Mouse (Mus musculus): Measurements from ENCODE around the gene Gm45233.
"Not testable (repeated sequence)": the region's sequence is repeated elsewhere in the genome, so short reads cannot be mapped to it uniquely, and the experiment has no call there.

Gm45233 gene

DNA sequence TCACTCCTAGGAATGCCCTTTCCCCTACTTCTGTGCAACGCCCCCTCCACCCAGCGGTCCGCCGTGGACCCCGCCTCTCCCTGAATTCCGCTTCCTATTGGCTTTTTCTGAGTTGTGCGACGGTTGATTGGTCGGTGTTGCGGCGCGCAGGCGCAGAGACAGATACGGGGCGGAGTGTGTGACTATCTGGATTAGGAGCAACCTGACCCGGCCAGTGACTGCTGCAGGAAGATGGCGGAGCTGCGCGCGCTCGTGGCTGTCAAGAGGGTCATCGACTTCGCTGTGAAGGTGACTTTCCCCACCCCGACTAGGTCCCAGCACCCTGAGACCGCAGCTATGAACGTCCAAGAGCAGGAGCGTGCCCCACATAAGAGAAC is at the start of gene Gm45233, which contains the start of gene Etfb:
Gm45233 (plus strand) TSS at position 212 of the 377 bp plus-strand sequence.
Etfb (plus strand) TSS at position 167 of the 377 bp plus-strand sequence.
- DNase-seq, result peak; percentile 97 to 98

DNA sequence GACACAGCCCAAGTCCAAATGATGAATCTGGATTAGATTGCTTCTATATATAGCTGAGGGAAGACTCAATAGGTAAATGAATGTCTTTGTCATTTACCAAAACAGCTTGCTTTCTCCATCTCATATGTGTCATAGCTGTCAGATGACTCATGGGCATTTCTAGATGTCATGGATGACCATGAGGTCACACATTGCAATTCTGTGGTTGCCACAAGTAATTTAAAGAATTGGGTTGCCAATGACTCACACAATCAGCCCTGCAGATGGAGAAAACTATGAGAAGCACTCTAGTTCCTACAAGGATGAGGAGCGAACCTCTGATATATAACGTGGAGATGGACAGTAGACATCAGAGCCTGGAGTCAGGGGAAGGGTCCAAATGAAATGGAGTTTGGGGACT is 44.4 kb upstream of the Gm45233 start:
- DNase-seq, result no peak

DNA sequence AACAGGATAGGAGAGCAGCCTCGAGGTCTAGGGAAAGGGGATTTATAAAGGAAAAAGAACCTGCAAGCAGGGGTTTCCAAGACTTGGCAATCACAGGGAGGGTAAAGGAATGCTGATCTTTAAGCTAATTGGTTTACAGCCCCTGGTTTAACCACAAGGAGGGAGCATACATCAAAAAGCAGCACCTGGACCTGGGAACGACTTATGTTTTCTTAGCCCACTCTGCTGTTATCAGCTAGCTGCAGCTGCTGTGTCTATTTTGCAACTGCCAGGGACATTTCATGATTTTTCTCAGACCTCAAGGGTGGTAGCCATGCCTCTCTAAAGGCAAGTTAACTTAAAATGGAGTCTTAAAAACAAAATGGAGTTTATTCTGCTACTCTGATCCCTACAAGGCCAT is 41.2 kb upstream of the Gm45233 start:
- DNase-seq, result no peak

DNA sequence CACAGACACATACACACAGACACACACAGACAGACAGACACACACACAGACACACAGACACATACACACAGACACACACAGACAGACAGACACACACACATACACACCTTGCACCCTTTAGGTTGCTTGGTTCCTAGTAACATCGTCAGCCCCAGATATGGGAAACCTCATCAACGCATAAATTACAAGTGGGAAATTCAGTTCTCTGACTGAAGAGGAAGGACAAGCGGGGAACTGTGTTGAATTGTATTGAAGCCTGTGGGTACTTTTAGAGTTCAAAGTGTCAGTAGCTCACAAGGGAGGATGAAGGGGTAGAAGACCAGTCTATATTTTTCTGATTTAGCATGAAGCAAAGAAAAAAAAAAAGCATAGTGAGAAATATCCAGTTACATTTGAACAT is 36.4 kb upstream of the Gm45233 start:
- DNase-seq, result no peak

DNA sequence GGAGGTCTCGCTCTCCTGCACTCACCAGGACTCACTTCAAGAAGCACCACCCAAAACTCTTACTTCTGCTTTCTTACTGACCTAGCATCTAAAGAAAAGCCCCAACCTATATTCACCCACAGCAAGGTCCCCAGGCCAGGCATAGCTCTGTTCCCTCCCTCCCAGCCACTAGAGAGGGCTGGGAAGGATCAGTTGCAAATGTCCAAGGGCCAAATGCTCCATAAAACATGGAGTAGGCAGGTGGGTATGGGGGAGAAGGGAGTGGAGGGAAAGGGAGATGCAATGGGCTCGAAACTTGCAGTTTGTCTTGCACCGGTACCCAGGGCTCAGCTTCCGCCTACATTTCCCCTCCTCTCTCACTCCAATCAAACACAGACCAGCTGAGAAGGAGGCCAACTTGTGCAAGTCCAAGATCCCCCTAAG is 35.8 kb upstream of the Gm45233 start, which contains the start of gene Siglecg:
Siglecg (plus strand) TSS at position 74 of the 423 bp plus-strand sequence.
- DNase-seq, result no peak

DNA sequence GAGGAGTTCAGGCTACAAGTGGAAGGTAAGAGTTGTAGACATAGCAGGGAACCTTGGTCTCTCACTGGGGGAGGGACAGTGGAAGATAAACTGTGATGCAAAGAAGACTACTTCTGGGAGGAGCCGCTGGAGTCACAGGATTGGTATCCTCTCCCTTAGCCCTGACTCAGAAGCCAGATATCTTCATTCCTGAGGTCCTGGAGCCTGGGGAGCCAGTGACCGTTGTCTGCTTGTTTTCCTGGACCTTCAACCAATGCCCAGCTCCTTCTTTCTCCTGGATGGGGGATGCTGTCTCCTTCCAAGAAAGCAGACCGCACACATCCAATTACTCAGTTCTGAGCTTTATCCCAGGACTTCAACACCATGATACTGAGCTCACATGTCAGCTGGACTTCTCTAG is 34.8 kb upstream of the Gm45233 start:
- DNase-seq, result no peak

DNA sequence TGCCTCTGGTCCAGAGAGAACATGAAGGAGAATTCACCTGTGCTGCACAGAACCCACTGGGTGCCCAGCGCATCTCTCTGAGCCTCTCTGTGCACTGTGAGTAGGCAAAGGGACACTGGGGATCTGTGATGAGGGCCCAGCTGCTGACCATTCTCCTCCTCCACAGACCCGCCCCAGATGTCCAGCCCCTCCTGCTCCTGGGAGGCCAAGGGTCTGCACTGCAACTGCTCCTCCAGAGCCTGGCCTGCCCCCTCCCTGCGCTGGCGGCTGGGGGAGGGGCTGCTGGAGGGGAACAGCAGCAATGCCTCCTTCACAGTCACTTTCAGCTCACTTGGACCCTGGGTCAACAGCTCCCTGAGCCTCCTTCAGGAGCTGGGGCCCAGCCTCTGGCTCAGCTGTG is 32.2 kb upstream of the Gm45233 start:
- not testable (repeated sequence) for DNase-seq

DNA sequence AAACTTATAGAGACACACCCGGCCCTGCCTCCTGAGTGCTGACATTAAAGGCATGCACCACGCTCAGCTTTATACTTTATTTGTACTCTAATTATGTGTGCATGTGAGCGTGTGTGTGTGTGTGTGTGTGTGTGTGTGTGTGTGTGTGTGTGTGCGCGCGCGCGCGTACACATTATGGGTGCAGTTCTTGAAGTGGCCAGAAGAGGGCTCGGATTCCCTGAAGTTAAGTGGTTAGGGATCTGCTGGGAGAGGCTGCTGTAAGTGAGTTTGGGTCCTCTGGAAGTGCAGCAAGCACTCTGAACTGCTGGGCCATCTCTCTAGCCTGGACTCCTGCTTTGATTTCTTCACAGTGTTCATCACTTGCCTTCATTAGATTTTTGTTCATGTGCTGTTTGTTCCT is 26.6 kb upstream of the Gm45233 start:
- peak in 1 of 2 experiments; percentile 17 for DNase-seq

DNA sequence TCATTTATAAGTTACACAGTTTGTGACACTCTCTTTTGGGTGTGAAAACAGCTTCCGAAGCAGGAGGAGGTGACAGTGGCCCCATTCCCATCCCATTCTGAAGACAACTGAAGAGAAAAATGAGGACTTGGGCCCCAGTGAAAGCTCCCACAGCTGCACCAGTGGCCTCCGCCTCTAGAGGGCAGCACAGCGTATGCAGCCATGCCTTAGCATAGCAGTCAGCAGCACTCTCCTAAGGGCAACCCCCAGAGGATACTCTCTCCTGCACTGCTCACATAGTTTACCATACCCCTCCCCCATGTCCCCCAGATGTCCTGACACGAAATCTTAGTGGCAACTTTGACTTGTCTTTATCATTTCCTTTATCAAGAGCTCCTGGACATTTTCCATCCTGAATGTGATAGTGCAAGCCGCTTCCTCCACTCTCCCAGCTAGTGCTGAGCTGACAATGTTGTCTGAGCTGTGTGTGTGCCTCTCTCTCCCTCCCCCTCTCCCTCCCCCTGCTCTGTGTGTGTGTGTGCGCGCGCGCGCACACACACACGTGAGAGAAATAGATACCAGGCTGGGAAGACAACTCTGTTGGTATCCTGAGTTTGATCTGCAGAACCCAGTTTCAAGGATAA is 20.8 kb upstream of the Gm45233 start:
- peak; percentile 86 to 96 for DNase-seq

DNA sequence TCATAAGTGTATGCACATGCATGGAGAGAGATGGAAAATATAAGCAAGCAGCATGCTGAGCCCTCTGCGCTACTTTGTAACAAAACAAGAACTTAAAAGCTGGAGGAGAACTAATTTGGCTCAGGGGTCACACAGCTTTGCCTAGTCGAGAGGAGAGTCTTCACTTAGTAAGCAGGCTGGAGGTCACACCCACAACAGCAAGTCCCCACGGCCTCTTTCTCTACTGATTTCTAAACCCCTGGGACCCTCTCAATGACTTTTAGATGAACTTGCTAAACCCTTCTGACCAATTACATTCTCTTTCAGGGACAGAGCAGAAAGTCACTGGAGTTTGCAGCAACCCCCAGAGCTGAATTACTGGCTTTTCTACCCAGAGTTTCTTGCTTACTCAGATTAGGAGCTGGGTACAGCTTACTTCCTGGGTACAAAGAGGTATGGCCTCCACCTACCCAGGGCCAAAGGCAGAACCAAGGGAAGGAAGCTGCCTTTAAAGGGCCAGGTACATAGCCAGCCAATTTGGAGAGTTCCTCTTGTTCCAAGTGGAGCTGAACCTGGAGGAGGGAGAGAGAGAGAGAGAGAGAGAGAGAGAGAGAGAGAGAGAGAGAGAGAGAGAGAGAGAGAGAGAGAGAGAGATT is 19.8 kb upstream of the Gm45233 start:
- no peak for DNase-seq

DNA sequence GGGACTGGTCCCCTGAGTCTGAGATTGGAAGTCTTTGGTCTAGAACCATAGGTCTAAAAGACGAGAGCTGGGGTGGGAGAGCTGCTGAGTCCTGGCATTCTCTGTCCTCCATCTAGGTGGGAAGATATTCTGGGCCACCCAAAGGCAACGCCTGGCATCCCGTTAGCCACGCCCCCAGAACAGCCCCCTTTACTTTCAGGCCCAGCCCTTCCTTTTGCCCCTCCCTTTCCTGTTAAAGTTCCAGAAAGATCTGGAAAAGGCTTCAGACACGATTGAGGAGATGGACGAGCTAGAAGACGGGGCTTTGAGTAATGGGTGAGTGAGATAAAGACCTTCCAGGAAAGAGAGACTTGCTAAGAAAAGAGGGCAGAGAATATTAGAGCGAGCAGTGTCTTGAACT is 16.5 kb upstream of the Gm45233 start, which contains the start of gene Lim2:
Lim2 (plus strand) TSS at position 265 of the 400 bp plus-strand sequence.
- no peak for DNase-seq

DNA sequence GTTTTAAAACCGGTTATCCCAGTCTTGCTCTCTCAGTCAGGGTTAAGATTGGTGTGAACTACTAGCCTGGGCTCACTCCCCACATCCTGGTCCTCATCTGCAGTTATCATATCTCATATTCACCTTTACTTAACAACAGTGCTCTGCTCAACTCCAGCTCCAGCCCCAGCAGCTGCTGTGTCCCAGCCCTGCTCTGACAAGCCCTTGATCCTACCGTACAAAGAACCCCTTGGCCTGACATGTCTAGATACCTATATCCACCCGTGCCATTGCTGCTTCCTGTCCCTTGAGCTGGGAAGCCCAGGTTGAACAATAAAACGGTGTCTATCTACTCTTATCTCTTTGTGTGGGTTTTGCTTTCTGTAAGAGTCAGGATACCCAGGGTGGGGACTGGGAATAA is 14.4 kb upstream of the Gm45233 start:
- no peak for DNase-seq

DNA sequence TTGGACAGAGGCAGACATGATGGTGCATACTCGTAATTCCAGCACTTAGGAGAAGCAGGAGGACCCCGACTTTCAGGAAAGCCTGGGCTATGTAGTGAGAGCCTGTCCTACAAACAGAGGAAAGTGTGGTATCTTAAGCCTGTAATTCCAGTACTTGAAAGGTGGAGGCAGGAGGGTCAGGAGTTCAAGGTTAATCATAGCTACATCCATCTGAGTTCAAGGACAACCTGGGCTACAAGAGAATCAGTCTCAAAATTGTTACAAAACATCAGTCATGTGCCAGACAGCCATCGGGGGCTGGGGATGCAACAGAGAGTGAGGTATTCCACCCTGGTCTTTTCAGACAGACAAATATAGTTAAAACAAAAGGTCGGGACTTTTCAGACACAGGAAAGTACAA is 11.0 kb upstream of the Gm45233 start:
- DNase-seq, result no peak

DNA sequence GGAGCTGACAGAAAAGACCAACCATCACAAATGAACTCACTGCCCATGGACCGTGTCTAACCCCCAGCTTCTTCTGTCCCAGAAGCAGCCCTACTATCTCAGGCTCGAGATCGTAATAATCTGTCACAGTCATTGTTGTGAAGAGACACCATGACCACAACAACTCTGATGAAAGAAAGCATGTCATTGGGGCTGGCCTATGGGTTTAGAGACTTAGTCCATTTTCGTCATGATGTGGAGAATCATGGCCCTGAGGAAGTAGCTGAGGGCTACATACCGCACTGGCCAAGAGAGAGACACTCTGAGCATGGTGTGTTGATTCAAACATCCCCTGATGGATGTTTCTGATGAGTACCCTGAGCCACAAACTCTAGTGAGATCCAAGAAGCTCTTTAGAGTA is 9.3 kb upstream of the Gm45233 start:
- no peak for DNase-seq

DNA sequence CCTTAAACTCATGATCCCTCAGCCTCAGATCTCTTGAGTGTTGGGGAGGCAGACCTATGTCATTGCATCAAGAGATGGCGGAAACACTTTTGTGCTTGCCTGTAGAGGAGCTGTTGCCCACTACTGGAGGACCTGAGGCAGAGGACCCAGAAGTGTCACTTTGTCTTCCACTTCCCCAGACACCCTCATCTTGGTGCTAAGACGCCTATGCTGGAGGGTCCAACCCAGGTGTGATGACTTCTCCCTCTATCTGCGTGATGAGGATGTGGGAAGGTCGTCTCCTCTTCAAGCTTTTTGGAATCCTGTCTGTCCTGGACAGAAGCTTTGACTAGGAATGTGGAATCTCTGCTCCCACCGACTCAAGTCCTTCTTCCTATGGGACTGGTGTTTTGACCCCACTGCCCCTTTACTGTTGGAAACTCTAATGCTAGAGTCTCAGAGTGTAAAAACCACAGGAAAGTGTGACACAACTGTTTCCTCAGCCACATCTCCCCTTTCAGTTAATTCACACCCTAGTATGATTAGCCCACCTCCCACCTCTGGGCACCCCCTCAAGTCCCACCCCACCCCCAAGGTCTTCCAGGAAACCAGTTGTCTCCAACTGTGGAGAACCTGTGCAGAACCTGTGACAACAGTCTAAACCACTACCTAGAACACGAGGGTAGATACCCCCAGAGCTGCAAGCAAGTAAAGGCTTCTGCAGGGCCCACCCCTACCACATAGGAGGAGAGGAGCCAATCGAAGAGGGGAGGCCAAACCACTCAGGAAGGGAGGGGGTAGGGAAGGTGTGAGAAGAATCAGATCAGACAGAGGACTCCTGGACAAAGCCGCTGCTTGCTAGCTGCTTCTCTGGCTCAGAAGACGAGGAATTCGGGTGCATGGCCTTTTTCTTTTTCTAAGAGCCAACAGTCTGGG is 7.3 kb upstream of the Gm45233 start, which contains the start of gene Nkg7:
Nkg7 (plus strand) TSS at position 733 of the 915 bp plus-strand sequence.
- DNase-seq, result no peak

DNA sequence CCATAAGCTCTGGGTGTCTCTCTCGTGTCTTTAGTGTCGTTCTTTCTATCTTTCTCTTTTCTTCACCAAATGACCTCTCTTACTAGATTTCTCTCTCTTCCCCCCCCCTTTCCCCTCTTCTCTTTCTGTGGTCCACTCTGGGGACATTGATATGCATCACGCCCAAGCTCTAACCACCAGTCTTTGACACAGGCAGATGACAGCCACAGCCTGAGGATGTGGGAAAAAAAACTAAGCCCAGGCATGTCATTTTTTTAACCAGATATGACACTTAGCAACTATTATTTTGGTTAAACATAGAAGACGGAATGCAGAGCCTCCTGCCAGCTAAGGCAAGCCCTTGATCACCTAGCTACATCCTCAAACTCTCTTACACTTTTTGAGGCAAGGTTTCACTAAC is 5.3 kb upstream of the Gm45233 start:
- no peak for DNase-seq

DNA sequence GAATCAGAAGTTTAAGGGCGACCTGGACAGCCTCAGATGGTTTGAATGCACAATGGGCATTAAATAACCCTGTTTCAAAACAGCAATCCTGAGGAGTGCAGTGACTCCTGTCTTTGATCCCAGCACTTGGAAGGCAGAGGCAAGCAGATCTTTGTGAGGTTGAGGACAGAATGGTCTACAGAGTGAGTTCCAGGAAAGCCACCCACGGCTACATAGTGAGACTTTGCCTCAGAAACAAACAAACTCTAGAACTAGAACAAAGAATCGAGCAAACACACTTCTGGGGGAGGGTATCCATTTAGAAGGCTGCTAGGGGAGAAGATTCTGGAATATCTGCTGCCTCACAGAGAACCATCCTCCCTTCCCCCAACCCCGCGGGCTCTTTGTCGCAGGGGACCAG is 3.4 kb upstream of the Gm45233 start, which contains the start of gene Cldnd2:
Cldnd2 (plus strand) TSS at position 301 of the 400 bp plus-strand sequence.
- no peak for DNase-seq

DNA sequence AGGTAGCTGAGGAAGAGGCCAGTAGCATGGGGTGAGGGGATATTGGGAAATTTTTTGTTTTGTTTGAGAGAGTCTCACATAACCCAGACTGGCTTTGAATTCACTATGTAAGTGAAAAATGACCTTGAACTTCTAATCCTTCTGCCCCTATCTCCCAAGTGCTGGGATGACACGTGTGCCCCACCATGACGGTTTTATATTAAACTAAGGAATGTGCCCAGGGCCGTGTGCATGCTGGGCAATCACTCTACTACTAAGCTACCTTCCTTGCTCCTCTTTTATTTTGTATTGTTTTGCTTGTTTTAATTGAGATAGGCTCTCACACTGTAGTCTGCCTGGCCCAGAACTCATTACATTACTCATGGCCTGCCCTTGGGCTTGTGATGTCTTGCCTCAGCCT is 2.9 kb upstream of the Gm45233 start:
- DNase-seq, result peak; percentile 40 to 60

DNA sequence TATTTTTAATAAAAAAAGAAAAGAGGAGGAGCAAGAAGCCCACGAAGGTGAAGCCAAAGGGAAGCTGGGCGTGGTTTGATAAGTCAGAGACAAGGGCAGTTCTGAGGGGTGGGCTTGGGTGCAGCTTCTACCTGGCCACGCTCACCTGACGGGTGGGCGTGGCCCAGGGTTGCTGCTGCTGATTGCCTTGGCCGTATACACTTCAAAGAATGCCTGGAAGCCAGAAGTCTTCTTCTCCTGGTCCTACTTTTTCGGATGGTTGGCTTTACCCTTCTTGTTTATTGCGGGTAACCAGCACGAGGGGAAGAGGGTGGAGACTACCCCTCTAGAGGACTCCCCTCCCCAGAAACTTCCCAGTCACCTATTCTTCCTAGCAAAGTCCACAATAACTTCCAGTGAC is 1.2 kb upstream of the Gm45233 start:
- DNase-seq, result peak in 1 of 2 experiments; percentile 32

DNA sequence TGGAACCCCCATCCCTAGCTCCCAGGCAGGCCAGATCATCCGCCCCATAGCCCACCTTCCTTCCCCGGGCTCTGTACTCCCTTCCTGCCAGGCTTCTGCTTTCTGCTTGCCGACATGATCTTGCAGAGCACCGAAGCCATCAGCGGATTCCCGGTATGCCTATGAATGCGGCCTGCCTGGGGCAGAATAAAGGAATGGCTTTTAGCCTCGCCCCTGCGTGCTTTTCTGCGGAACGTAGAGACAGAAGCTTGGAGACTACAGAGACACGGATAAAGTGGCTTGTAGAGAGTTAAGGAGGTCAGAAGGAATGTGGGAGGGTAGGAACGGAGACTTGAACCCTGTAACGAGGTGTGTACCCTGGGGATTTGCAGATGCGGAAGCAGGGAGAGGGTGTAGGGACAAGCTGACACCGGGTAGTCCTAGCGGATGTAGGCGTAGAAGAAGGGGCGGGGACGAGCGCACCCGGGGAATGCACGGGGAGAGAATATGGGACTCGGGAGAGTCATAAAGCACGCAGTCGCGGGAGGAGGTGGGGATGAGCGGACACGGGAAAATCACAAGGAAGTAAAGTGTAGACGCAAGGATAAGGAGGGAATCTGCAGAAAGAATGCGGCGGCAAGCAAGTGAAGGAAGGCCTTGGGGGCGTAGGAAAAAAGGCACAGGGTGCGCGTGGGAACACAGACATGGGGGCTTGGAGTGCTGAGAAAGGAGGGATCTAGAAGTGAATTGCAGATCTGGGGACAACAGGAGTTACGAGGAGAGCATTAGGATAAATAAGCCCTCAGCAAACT is 607 bp upstream of the Gm45233 start:
- peak; percentile 89 to 92 for DNase-seq

DNA sequence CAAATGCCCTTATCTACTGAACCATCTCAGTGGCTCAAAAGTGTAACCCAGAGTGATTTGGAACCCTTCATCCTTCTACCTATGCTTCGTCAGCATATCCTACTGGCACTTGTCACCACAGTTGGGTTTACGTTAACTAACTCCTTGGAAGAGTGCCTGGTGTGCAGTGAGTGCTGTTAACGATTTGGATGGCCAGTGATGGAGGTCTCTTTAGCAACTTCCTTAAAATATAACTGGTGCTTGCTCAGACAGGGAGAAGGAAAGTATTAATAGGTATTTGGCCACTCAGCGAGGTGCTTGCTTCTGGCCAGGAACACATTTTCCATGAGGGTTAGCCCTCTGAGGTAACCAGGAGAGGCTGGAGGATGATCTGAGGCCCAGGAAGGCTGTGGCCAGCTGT is 3.9 kb downstream of the Gm45233 start:
- DNase-seq, result peak; percentile 70 to 89

DNA sequence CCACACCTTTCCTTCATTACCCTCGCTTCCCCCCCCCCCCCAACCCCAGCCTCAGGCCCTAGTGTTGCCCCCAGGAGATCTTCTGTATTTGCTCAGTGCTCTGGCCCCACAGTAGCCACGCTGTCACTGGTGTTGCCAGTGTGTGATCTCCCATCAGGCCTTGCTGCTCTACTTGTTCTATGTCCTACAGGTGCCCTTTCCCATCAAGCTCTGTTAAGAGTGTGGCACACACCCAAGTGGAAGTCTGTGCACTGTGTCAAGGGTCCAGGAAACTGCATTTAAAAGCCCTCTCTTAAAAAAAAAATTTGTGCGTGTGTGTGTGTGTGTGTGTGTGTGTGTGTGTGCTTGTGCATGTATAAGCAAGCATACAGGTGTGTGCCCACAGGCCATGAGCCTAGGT is 4.3 kb downstream of the Gm45233 start:
- peak; percentile 61 to 72 for DNase-seq

Data from kidney, postnatal 36 days (tissue).